Mouse (Mus musculus): Measurements from ENCODE around the gene Heatr5a.

Gene Heatr5a

DNA sequence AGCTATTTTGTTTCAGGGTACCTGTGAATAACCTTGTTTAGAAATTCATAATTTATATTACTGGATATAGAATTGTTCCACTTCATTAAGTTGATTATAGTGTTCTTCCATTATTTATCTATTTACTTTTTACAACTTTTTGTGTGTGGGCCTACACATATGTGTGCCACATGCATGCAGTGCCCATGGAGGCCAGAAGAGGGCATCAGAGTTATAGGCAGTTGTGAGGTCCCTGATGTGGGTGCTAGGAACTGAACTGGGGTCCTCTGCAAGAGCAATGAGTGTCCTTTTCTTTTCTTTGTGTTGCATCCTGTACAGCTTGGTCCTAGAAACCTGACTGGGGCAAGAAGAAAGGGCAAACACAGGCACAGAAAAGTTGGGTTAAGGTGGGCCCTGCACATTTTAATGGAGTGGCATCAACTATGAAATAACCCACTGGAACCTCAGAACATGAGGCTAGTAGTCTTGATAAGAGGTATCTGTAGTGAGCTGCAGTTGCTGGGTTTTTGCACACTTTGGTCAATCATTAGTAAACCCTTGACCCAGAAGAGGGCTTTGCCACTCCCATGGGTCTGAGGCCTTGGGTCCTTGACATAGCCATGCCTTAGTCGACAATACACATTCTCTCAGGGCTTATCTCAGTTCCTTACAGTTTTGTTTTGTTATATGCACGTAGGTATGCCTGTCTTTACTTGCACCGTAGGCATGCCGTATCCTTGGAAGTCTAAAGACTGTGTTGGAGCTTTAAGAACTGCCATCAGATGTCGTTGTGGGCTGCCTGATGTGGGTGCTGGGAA is 1.3 kb upstream of the Heatr5a start:
- no peak for DNase-seq (ENCODE audit: low read depth in 2 of 2, low spot score in 2 of 2)

DNA sequence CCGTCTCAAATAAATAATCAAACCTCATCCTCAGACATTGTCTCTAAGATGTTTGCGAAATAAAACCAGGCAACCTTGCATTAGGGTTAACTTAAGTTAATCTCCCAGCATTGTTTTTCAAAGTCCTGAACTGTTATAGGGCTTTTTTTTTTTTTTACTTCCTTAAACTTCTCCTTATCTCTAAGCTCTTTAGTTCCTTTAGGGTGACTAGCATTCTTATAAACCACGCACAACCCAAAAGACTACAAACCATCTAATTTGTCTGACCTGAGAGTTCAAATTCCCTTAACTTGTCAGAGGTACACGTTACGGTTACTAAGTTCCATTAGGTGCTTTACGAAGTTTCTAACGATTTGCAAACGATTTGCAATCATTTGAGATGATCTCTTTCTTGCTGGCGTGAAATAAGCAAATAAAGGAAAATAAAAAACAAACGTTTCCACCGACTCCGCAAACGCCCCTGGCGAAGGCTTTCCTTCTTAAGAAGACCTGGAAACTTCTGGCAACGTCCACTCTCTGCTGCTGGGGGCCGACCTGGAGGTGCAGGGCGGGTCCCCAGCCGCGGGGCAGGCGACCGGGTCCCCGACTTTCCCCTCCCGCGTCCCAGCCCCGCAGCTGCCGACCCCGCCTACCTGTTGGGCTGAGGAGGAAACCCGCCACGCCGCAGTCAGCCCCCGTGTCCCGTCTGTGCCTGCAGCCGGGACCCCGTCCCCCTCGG is 610 bp downstream of the Heatr5a start:
- DNase-seq (ENCODE audit: low read depth in 2 of 2, low spot score in 2 of 2), result no peak

DNA sequence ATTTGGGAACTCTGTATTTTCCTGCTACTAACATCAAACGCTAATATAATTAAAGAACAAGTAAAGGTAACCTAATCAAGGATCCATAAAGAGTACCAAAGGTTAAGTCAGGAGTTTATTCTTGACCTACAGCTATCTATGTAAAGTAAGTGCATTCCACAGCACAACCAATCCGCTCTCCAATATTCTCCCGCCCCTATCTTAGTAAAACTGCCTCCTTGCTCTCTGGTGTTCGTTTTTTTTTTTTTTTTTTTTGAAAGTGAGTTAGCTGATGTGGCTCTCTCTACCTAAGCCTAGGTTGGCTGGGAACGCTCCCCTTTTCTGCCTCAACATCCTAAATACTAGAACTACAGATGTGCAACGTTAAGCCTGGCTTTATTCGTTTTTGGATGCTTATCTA is 1.2 kb downstream of the Heatr5a start:
- no peak for DNase-seq (ENCODE audit: low read depth in 2 of 2, low spot score in 2 of 2)

DNA sequence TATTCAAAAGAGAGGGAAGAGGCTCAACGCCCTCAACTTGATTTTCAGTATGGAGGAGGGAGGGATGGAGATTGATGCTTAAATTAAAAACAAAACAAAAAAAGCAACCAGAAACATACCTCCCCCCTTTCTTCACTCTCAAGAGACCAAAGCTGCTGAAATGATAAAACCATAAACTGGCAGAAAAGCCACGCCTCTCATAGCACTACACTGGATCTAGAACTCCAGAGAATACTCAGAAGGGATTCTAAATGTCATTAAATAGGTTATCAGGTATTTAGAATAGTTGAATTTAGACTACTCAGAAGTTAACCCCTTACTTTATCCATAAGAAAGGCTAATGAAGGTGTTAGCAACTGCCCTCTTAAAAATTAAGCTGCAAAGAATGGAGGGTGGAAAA is 2.0 kb downstream of the Heatr5a start:
- no peak for DNase-seq (ENCODE audit: low read depth in 2 of 2, low spot score in 2 of 2)

DNA sequence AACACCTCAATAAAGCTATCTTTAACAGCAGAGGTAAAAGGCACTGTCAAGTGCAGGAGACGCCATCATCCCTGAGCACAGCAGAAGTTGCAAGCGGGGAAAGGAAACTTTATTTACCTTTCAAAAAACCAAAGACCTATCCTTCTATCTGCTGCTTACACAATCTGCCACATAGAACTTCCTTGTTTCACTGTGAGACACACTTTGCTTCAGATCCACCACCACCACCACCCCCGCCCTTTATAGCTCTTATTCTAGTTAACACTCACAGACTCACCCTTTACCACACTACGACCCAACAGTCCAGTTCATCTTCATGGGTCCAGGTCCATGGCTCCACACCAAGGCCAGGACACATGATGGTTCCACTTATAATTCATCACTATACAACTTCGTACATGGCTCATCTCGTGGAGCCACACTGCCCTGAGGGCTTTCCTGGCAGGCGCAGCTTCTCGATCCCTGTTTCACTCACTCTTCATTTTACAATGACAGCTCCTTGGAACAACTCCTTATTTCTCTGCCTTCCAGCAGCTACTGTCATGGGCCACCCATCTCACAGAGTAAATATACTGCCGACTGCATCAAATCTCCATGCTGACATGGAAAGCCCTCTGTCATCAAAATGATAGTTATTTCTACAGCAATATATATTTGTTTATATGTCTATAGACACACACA is 3.1 kb downstream of the Heatr5a start:
- DNase-seq (ENCODE audit: low read depth in 2 of 2, low spot score in 2 of 2), result no peak

DNA sequence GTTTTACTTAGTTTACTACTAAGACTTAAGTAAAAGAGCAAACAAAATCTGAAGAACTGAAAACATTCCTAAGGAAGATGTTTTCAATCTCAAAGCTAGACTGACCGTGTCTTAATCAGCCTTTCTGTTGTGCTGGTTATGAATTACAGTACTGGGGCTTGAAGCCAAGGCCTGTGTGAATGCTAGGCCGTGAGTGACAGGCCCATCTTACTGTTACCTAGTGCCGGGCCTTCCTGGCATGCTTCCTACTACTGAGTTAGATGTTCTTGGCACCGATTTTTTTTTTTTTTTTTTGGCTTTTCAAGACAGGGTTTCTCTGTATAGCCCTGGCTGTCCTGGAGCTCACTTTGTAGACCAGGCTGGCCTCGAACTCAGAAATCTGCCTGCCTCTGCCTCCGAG is 13.5 kb downstream of the Heatr5a start:
- DNase-seq (ENCODE audit: low read depth in 2 of 2, low spot score in 2 of 2), result no peak

DNA sequence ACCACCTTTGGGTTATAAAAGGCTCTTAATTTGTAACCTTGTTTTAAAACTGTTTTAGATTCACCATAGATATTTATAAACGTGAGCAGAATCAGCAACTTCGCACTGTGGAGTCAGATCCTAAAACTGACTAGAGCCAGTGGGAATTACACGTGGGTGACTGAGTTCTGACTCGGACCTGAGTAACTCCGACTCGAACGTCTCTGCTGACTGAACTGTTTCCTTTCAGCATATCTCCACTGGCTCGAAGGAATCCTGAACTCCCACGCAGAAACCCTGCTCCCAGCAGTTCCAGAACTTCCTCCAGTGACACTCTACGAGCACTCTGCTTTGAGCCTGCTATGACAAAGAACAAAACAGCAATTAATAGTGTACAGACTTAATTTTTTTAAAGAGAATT is 18.8 kb downstream of the Heatr5a start:
- DNase-seq (ENCODE audit: low read depth in 2 of 2, low spot score in 2 of 2), result no peak

DNA sequence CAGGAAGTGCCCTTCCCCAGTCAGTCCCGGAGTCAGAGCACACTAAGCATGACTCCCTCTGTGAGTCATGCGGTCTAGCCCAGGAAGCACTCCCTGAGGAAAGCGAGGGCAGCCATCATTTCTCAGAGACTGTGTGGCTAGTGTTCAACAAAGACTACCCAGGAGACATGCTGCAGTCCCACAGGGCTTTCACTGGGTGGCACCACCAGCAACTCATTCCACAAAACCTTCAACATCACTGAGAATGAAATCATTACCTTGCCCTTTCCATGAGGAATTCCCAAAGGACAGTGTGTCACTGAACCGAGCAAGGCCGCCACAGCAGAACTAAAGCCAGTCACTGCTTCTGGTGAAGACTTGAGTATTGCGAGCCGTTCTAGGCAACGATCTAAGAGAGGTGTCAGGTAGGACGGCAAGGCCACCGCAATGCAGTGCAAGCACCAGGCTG is 23.6 kb downstream of the Heatr5a start:
- no peak for DNase-seq (ENCODE audit: low read depth in 2 of 2, low spot score in 2 of 2)

DNA sequence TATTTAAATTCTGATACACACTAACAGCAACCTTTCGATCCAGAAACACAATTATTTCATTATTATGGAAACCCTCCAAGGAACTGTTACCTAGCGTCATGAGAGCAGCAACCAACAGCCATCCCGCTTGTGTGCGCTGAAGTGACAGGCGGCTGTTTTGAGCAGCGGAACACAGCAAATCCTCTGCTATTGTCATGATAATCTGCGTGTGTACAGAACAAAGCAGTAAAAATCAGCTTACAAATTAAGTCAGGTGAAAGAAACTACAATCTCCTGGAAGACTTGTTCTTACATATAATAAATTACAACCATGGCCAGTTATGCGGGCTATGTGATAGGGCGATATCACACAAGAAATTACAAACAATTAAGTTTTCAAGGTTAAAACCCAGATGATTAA is 25.8 kb downstream of the Heatr5a start:
- DNase-seq (ENCODE audit: low read depth in 2 of 2, low spot score in 2 of 2), result no peak

DNA sequence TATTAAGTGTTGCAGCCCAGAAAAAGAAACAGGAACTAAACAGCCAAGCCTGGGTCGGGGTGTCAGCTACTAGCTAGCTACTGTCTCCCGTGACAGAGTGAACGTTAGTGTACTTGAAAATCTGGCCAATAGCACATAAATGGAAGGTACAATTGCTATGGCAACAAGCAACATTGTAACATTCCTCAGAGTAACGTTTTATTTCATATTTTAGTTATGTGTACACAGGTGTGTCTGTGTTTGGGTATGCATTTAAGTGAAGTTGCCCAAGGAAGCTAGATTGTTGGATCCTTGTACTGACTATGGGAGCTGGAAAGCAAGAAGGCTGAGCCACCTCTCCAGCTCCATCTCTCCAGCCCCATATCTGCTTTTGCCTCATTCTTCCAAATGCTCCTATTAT is 31.3 kb downstream of the Heatr5a start:
- DNase-seq (ENCODE audit: low read depth in 2 of 2, low spot score in 2 of 2), result no peak

DNA sequence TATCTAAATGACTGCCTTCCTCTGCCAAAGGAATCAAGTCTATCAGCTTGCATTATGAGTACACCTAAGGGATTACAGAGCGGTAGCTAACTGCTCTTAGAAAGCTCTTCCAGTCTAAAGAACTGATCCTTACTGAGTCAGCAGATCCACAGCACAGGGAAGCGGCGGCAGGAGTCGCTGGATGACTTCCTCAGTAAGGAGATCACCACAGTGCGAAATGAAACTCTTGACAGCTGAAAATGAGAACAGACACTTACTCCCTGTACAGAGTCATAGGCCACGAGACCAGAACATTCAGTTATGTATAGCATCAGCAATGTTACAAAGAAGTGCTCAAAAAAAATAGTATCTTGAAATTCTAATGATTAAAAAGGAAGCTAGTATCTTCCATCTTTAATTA is 33.2 kb downstream of the Heatr5a start:
- DNase-seq (ENCODE audit: low read depth in 2 of 2, low spot score in 2 of 2), result no peak

DNA sequence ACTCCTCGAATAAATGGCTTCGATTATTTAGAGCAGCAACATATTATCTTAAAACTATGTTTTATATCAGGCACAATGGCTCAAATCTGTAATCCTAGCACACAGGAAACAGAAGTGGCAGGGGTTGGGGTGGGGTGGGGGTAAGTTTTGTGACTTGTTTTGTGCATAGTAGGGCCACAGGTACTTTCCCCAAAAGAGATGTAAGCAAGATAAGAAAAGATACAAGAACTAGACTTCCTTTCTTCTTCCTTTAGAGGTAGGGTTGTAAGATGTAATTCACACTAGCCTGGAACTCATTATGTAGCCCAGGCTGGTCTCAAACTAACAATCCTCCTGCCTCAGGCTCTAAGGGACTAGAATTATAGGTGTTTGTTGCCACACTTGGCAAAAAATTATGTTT is 41.5 kb downstream of the Heatr5a start:
- no peak for DNase-seq (ENCODE audit: low read depth in 2 of 2, low spot score in 2 of 2)

DNA sequence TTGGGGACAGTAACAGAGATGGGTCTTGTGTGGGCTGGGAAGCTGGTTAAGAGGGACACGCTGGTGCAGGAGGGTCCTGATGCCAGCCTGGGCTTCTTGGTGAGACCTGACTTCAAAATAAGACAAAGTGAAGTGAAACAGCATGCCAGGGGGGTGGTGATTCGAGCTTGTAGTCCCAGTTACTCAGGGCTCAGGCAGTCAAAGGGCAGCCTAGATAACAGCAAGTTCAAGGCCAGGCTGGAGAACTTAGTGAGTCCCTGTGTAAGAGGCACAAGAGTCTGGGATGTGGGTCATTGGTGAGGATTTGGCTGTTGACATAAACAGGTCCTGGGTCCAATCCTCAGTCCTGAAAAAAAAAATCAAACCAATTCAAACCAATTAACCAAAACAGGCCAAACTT is 53.9 kb downstream of the Heatr5a start:
- no peak for DNase-seq (ENCODE audit: low read depth in 2 of 2, low spot score in 2 of 2)

DNA sequence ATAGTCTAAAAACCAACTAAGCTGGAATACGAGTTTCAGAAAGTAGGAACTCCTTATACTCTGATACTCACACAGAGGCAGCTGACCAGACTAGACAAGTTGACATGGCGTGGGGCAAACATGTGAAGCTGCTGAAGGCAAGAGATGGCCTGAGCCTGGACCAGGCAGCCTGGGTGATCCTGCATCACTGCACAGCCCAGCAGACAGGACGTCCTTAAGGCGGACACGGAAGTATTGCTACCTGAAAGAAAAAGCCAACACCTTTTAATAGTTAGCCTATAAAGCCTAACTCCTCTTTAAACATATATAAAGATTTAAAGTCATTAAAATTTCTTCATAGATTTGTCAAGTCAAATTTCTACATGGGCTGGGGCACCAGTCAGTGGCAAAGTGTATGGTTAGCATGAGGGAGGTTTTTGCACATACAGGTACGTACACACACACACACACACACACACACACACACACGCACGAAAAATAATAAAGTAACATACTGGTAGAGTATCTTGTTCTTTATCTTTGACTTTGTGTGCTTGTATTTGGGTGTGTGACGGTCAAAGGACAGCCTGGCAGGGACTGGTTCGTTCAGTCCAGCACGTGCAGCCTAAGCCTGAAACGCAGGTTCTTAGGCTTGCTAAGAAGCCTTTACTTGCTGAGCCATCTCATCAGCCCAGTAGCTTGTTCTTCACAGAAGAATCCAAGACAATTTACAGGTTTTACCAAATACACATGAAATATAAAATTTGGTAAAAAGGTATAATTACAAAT is 56.0 kb downstream of the Heatr5a start:
- DNase-seq (ENCODE audit: low read depth in 2 of 2, low spot score in 2 of 2), result no peak

DNA sequence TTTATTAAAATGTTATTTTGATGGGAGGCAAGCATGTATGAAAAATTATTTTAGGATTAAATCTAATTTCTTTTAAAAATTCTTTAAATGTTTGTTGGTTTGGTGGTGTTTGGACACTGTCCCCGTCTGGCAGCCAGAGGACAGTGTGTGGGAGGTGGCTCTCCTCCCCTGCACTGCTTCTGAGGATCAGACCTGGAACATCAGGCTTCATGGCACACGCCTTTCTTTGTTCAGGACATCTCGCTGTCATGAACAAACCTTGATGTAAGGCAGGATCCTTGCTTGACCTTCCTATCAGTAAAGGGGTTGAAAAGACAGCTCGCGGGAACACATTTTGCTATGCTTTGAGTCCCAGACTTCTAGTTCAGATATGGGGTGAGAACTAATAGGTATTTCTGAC is 61.9 kb downstream of the Heatr5a start:
- no peak for DNase-seq (ENCODE audit: low read depth in 2 of 2, low spot score in 2 of 2)

DNA sequence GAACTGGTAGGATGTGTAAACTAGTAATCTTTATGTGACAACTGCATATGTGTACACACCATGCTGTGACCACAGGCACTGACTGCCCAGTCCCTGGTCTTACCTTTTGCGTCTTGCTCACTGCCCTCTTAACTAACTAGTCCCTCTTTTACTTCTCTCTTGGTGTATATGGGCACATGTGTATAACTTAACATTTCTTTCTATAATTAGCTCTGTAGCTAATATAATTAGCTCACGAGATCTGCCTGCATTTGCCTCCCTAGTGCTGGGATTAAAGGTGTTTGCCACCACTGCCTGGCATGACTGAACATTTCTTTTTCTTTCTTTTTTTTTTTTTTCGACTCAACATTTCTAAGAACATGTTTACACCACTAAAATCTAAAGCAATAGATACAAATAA is 63.6 kb downstream of the Heatr5a start:
- no peak for DNase-seq (ENCODE audit: low read depth in 2 of 2, low spot score in 2 of 2)

DNA sequence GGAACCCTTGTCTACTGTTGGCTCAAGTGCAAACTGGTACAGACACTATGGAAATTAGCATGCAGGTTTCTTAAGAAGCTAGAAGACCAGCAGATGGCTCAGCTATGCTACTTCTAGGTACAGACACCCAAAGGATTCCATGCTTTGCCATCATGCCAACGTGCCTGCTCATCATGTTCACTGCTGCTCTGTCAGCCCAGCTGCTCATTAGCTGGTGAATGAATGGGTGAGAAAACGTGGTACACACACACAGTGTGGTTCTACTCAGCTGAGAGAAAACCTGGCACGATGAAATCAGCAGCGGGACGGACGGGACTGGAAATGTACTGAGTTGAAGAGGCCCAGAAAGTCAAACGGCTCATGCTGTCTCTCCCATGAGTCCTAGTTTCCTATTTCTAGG is 70.6 kb downstream of the Heatr5a start:
- no peak for DNase-seq (ENCODE audit: low read depth in 2 of 2, low spot score in 2 of 2)

DNA sequence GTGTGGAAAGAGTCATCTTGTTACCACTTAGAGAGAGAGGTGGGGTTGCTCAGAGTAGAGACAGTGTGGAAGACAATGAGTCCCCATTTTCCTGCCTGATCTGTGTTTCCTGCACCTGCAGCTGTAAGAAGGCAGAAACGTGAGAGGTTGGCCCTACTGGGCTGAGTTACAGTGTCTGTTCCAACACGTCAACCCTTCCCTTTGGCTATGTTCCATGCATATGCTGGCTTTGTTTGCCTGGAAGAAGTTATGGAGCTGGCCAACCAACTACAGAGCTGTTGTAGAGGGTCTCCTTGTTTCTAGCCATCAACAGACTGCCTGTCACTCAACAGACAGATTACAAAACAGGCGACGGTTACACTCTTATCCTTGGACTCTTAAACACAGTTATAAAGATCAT is 74.2 kb downstream of the Heatr5a start:
- no peak for DNase-seq (ENCODE audit: low read depth in 2 of 2, low spot score in 2 of 2)

DNA sequence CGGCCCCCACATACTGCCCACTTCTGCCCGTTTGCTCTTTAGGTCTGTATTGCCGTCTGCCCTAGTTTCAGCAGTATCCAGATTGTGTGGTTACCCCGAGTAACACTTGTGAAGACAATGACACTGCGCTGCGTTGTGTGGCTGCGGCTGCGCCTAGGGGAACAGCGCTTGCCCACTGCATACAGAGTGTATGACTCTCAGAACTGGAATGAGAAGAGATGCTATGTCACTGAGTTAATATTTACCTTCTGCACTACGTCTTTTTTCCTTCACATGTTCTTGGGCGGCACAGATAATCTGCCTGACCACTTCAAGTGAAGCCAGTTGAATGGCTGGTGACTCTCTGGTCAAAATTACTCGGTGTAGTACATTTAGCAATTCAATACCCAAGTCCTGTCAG is 82.5 kb downstream of the Heatr5a start:
- no peak for DNase-seq (ENCODE audit: low read depth in 2 of 2, low spot score in 2 of 2)

DNA sequence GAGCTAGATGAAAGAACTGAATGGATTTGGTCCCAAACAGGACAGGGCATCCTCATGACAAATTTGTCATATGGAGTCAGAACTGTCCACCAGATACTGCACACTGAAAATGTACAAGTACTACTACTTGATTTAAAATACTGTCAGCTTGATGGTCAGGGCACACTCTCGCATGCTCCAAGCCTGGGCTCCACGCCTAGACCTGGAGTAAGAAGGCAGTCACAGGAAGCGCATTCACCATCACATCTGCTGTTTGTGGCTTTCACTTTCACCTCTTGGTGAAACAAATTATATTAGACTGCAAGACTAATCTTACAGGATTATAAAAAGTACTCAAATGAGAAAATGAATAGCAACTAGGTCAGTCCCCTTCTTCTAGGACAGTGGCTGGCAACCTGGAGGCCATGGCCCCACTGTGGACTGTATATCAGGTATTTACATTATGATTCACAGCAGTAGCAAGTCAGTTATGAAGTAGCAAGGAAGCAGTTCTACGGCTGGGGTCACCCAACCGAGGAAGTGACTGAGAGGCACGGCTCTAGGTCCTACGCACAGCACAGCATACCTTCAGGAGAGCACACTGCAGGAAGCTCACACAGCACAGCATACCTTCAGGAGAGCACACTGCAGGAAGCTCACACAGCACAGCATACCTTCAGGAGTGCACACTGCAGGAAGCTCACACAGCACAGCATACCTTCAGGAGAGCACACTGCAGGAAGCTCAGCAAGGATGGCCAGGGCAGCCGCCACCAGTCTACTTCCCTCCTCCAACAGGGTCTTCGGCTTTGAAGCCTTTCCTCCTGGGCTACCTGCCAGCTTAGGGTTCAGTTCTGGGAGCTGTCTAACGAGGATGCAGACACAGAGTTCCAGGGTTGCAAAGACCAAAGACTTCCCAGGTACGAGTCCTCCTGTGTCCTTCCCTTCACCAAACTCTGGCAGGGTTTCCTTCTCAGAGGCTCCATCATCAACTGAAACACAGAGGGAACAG is 83.5 kb downstream of the Heatr5a start:
- DNase-seq (ENCODE audit: low read depth in 2 of 2, low spot score in 2 of 2), result peak; percentile 25

Data from CD8-positive naive resting alpha-beta T cell, adult 2 months (primary cell).